Mouse (Mus musculus): ENCODE data around the gene Ap2a2.

Ap2a2 gene

DNA sequence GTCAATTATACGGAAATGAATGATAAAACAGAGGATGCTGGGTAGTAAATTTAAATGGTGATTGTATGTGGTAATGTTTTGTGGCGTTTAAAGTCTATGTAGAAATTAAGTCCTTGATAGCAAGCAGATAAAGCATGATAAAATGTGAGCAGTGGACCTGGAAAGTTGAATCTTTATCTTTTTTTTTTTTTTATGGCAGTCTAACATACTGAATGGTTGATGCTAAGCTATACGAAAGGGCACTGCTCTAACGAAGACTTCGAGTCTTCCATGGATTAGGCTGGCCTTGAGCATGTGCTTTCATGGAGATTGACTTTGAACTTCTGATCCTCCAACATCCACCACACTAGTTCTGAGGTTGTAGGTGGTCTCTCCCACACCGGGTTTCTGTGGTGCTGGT, 31.1 kb downstream of the Ap2a2 start:
- ATAC-seq (ENCODE audit: low TSS enrichment), result no peak

DNA sequence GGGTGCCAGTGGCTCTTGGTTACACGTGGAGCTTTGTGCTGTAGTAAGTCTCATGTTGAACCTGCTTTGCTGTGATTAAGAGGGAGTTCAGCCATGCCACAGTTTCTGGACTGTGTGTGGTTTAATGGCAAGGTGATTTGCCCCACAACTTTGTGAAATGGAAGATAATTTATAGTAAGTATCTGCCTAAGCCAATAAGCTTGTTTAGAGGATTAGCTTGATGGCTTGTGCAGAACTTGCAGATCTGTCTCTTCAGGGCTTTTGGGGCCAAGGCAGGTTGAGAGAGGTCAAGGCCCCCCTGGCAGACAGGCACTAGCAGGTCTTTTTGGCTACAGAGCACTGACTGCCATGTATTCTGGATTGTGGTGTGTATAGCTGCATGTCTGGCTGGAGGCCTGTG, 35.0 kb downstream of the Ap2a2 start:
- ATAC-seq (ENCODE audit: low TSS enrichment), result no peak

DNA sequence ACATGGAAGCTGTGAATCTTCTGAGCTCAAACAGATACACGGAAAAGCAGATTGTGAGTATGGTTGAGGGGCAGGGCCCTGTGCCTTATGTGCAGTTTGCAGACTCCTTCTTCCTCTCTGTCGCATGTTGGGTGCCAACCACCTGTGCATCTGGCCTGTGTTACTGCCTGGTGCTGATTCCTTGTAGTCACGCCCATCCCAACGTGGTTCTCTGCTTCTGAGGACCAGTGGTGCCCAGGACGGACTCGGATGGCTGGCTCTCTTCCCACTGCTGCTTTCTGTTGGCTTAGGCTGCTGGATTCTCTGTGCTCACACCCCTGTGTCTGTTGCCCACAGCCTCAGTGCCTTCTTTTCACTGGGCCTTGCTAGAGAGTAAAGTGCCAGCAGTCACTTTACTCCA, 35.6 kb downstream of the Ap2a2 start:
- no peak for ATAC-seq (ENCODE audit: low TSS enrichment)

DNA sequence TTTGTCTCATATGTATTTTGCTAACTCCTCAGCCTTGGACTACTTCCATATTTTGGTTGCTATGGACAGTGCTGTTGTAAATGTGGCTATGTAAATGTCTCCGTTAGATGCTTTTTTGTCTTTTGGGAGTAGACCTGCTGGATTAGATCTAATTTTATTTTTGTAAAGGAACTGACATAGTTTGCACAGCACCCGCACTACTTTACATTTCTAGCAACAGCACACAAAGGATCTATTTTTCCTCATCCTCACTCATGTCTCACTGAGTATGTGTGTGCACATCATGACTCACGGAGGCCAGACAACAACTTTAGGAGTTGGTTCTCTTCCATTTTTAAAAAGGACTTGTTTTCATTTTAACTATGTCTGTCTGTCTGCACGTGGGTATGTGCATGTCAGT, 45.7 kb downstream of the Ap2a2 start:
- peak; percentile 83 for ATAC-seq (ENCODE audit: low TSS enrichment)

DNA sequence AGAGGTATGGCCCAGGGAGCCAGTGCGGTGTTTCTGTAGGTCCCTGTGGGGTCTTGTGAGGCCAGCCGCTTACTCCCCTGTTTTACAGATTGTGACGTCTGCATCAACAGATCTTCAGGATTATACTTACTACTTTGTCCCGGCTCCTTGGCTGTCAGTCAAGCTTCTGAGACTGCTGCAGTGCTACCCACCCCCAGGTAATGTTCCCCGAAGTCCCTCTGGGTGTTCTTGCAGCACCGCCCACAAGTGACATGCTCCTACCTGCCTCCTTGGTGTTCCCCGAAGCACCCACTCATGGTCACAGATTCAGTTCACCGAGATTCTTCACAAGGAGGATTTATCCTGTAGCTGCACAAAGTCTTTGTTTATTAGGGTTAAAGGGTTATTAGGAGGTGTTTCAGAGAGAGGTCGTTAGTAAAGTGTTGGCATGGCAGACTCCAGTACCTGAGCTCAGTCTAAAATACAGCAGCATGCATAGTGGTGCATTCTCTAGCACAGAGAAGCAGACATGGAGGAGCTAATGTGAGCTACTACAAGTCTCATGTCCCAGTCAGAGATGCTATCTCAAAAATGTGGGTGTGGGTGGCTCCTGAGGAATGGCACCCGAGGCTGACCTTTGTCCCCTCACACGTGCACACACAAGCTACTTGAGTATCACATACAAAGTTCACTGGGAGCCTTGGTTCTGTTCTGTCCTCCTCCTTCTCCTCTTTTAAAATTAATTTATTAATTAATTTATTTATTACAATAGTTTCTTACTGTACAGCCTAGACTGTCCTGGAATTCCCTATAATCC, 47.9 kb downstream of the Ap2a2 start:
- ATAC-seq (ENCODE audit: low TSS enrichment), result no peak

DNA sequence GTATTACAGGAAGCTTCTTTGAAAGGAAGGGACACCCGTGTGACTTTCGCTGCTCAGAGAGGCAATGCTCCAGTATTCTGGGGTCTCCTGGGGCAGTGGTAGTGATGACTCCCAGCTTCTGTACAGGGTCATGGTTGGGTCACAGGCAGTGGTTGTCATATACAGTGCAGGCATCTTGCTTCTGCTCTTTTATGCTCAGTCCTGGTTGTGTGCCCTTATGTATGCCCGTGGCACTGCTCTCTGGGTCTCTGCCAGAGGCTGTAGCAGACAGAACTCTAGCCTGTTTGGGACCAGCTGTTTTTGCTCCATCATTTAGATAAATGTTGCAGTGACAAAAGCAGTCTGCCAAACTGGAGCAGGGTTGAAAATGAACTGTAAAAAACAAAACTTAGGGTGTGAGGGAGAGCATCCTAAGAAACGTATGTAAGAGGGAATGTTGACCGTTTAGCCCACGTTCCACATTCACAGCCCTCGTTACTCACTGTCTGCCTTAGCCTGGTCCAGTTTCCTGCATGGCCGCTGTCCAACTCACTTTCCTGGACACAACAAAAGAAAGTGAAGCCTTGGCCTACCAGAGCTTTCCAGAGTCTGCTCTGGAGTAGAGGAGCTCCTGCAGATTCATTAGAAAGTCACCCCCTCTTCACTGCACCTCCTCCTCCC, 49.9 kb downstream of the Ap2a2 start:
- no peak for ATAC-seq (ENCODE audit: low TSS enrichment)

DNA sequence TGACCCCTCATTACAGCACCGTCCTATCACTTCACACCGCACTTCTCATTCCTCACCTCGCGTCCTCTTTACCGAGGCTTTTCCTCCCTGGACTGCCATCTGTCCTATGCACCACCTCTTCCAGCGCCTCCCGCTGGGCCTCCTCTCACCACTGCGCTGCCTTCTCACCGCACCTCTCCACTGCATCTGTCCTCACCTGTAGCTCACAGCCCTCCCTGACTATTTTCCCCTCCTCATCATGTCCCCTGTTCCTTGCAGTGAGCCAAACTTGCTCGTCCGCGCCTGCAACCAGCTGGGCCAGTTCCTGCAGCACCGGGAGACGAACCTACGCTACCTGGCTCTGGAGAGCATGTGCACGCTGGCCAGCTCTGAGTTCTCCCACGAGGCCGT, 50.4 kb downstream of the Ap2a2 start:
- ATAC-seq (ENCODE audit: low TSS enrichment), result no peak

DNA sequence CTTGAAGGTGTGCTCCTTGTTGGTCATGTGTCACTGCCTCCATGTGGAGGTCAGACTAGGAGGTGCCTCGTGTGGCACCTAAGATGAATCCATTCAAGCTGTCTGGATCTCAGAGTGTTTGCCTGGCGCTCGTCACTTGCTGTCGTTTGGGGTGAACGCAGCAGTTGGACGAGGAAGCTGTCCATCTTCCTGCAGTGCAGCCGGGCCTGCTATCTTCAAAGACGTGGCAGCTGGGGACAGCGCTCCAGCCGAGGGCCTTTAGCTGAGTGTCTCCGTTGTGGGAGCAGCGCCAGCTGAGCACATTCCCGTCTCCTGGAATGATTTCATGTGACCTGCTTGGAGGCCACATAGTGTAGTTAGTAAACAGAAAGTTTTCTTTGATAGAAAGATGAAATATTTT, 50.8 kb downstream of the Ap2a2 start:
- ATAC-seq (ENCODE audit: low TSS enrichment), result no peak

DNA sequence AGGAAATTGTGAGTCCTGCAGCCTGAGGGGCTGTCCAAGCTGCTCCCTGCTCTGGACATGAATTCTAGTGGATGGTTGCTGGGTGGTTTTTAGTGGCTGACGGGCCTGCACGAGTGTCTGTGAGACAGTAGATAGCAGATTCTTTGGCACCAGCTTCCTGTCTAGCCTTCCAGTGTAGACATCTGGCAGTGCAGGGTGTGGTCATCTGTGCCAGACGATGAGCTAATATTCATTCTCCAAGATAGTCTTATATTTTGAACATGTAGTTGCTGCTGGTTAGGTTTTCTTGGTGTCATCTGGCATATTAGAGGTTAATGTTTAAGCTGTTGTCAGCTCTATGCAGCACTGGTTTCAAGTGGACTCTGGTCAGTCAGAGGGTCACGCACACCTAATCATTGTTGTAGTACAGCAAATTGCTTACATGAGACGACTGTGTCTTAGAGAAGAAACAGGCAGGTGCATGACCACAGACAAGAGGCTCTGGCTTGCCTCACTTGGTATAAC, 52.4 kb downstream of the Ap2a2 start:
- no peak for ATAC-seq (ENCODE audit: low TSS enrichment)

DNA sequence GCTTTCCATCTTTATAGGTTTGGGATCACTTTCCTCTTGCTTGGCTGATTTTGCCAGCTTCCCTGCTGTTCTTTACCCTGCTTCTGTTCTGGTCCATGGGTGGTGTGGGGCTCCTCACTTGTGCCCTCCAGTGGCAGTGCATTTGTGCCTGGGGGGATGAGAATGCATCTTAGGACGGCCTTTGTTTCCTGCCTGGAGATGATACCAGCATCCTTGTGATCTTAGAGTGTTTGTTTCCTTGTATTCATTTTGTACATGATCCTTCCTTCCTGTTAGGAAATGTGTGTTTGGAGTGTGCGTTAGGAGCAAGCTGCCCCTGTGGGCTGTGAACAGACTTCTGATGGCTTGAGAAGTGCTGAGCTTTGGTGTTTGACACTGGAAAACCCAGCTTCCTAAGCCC, 62.2 kb downstream of the Ap2a2 start:
- no peak for ATAC-seq (ENCODE audit: low TSS enrichment)

DNA sequence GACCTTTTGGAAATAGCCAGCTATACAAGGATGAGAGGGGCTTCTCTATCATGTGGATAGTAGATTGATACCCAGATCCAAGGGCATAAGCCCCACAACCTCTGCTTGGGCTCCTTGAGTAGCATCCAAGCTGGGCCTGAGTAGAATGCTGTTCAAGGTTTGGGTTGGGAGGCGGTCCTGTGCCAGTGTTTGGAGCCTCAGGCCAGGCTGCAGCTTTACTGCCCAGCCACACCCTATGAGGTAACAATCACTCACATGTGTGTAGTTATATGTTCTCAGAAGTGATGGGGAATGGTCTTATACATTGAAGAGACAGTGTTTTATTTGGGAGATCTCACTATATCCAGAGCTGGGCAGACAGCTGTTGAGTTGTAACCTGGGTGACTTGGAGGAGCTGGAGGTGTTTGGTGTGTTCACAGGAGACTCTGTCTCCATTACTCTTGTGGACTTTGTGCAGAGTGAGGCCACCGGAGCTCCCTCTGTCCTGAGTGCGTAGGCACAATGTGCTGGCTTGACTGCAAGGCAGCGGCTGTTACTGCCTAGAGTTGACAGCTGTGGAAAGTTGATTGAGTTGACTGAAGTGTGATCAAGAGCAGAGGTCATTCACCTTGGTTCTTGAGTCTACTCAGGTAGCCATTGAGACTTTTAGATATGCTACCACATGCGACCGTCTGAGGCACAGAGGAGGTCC, 63.3 kb downstream of the Ap2a2 start:
- no peak for ATAC-seq (ENCODE audit: low TSS enrichment)

DNA sequence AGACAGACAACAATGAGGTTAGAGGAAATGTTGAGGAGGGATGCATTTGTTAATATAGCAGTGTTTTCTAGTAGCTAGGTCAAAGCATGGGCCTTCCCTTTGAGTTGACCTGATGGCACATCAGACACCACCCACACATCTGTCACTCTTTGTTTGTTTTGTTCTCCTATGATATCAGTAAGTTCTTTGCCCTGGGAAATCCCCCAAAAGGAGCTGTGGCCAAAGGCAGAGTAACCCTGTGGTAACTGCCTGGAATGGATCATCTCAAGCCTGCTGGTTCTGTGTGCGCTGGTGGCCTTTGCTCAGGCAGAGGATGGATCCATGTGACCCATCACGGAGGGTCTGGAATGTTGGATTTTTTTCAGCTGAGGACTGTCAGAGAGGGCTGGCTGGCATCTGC, 66.0 kb downstream of the Ap2a2 start:
- ATAC-seq (ENCODE audit: low TSS enrichment), result no peak

DNA sequence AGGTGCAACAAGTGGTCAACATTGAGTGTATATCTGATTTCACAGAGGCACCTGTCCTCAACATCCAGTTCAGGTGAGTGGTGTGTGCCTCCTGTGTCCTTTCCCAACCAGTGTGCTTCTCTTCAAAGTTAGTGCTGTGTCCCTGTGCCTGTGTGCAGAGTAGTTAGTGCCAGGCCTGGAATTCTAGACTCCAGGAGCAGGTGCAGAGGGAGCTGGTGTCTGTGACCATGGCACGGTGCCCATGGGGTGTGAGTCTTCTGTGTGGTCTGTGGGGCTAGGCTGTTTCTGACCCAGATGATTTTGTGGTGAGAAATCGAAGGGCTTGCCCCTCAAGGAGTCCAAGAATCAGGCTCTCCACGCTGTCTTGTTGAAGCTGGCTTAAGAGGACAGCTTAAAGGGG, 67.3 kb downstream of the Ap2a2 start:
- ATAC-seq (ENCODE audit: low TSS enrichment), result no peak

DNA sequence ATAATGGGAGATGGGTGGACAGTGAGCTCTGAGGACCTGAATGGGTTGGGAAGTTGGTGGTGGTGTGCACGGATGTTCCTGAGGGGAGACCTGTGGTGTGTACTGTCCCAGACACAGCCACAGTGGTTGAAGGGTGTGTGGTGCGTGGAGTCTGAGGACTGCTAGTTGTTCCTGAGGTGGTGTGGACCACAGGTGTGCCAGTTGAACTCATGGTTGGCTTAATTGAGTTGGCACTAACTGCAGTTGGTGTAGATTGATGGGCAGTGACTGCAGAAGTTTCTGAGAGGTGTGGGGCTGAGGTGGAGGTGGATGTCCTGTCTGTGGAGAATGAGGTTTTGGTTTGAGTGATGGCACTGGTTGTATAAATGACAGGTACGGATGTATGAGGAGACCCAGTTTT, 76.1 kb downstream of the Ap2a2 start:
- peak; percentile 24 for ATAC-seq (ENCODE audit: low TSS enrichment)

DNA sequence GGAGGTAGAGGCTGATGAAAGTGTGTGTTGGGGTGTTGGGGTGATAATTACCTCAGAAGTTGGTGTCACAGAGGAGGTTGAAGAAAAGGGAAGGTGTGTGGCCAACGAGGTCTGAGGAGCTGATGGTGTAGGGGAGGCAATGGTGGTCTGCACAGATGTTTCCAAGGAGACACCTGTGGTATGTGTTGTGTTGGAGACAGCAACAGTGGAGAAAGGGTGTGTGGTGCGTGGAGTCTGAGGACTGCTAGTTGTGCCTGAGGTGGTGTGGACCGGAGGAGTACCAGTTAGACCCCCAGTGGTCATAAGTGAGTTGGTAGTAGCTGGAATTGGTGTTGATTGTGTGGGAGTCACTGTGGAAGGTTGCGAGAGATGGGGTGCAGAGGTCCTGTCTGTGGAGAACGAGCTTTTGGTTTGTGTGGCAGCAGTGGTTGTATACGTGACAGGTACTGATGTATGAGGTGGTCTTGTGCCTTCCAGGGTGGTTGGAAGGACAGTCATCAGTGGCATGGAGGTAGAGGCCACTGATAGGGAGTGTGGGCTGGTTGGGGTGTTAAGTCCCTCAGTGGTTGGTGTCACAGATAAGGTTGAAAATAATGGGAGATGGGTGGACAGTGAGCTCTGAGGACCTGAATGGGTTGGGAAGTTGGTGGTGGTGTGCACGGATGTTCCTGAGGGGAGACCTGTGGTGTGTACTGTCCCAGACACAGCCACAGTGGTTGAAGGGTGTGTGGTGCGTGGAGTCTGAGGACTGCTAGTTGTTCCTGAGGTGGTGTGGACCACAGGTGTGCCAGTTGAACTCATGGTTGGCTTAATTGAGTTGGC, 76.8 kb downstream of the Ap2a2 start:
- peak; percentile 31; the same call in 1 of the 2 replicates for ATAC-seq (ENCODE audit: low TSS enrichment)

DNA sequence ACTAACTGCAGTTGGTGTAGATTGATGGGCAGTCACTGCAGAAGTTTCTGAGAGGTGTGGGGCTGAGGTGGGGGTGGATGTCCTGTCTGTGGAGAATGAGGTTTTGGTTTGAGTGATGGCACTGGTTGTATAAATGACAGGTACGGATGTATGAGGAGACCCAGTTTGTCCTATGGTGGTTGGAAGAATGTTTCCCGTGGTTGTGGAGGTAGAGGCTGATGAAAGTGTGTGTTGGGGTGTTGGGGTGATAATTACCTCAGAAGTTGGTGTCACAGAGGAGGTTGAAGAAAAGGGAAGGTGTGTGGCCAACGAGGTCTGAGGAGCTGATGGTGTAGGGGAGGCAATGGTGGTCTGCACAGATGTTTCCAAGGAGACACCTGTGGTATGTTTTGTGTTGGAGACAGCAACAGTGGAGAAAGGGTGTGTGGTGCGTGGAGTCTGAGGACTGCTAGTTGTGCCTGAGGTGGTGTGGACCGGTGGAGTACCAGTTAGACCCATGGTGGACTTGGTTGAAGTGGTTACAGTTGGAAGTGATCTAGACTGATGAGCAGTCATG, 77.4 kb downstream of the Ap2a2 start:
- ATAC-seq (ENCODE audit: low TSS enrichment), result peak; percentile 21; the same call in 1 of the 2 replicates

DNA sequence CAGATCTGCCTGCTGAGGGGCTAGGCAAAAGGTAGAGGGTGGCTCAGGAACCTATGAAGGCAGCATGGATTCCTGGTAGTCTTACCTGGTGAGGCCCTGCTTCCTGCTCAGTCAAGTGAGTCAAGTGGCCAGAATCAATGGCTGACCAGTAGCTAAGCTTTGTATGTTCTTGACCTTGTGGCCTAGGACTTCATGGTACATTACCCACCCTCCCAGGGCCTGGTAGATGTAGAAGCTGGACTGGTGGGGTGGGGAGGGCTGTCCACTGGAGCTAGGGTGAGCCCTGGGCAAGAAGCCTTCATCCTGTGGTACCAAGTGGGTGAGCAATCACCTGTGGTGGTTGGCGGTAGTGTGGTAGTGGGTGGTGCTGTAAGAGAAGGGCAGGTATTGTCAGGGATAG, 80.4 kb downstream of the Ap2a2 start:
- ATAC-seq (ENCODE audit: low TSS enrichment), result no peak

DNA sequence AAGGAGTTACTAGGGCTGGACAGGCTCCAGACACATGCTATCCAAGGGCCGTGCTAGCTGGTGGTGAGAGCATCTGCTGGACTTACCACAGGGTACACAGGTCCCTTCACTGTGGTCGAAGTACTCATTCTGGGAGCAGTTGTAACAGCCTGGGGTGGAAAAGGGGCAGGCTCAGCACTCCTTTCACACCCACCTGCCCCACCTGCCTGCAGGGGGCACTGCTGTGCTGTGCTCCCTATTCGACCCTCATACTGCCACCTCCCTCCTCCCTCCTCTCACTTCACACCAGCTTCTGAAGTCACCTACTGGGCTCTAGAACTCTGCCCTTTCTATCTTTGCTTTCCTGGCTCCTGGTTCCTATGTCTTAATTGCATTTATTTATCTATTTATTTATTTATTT, 81.2 kb downstream of the Ap2a2 start:
- no peak for ATAC-seq (ENCODE audit: low TSS enrichment)

DNA sequence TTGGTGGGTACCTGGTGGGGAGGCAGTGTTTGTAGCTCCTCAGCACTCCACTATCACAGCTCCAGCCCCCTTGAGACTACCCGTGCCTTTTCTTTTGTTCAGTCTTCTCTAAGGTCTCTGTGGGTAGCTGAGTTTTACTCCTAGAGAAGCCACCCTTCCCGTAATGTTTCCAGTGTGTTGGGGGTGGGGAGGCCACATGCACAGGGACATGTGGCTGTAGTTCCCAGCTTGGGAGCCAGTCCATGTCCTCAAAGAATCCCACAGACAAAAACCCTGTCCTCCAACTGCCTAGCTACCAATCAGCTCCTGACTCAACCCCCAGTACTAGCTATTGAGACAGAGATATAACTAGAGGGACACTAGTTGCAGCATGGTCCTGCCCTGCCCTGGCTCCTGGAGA, 85.1 kb downstream of the Ap2a2 start:
- ATAC-seq (ENCODE audit: low TSS enrichment), result no peak

DNA sequence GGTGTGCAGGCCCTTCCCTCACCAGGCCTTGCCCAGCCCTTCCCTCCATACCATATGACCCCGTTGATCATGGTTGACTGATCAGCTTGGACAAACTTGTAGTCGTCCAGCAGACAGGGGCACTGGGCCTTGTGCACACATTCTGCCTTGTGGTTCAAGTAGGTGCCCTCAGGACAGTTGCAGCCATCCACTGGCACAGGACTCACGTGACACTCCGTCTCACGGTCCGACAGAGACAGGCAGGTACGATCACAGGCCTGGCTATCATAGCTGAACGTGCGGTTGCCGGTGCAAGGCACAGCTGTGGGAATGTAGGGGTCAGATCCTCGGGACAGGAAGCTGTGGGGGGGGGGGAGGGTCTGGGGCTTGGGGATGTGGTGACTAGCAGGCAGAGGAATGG, 85.8 kb downstream of the Ap2a2 start:
- no peak for ATAC-seq (ENCODE audit: low TSS enrichment)

DNA sequence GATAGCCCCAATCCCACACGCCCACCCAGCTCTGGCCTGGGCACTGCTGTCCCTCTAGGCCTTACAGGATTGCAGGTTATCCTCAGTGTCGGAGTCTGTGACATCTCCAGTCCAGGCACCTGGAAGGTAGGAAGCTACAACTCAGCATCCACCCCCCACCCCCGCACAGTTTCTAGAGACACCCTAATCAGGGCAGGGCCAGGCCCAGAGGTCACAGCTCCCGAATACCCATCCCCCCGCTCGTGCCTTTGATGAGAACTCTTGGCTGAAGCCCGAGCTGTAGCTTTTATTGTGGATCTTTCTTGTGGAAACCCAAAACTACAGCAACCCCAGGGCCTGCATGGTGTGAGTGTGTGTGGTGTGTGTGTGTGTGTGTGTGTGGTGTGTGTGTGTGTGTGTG, 90.2 kb downstream of the Ap2a2 start:
- no peak for ATAC-seq (ENCODE audit: low TSS enrichment)

DNA sequence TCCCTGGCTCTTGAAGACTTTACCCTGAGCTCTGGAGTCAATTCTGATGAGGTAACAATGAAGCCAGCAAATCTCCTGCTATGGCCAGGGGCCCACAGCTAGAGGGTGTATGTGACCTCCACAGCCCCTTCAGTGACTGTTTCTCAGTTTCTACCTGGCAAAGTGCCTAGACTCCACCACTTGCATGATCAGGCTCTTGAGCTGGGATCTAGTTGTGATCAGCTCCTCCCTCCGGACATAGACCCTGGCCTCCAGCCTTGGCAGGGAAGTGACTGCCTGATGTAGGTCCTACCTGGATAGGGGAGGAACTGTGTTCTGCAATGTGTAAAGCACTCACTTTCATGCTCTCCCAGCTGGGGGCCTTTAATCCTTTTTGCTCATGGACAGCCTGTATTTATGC, 98.4 kb downstream of the Ap2a2 start:
- ATAC-seq (ENCODE audit: low TSS enrichment), result no peak
